Mouse (Mus musculus): ENCODE data around the gene Plxna2. TPM values are rescaled to one million over a fixed set of nuclear protein-coding genes. Genes with fewer than 3 reads are reported as not detected.

Plxna2 gene
- polyA plus RNA-seq, 1 experiment: 34.7 TPM

- no peak overlapping the region for H3K4me3 ChIP-seq (ENCODE audit: insufficient read depth, low read length)
- H3K27ac ChIP-seq (ENCODE audit: insufficient read depth, low read length): no peak overlapping the region
- no peaks in the 10 kb centered on the region for H3K4me1 ChIP-seq (ENCODE audit: control insufficient read depth, insufficient read depth, low read length)
- no peak for TF ChIP-seq POLR2A (IDR thresholded peaks at IDR 0.05; ENCODE audit: extremely low read depth, insufficient read depth, low read length)
- TF ChIP-seq CTCF (IDR thresholded peaks at IDR 0.05; ENCODE audit: extremely low read depth, insufficient read depth, low read length): peak; percentile 46; the same call in 1 of the 2 replicates
Observed at GRCm38 (mm10) chr1:194839230-194839910, 221.4 kb downstream of the Plxna2 start.

GRCm38 (mm10) chr1:194843020-194843419 is 225.0 kb downstream of the Plxna2 start:
- Histone ChIP-seq H3K4me3 (ENCODE audit: insufficient read depth, low read length) (no peak overlapping the region), H3K4me1 (ENCODE audit: control insufficient read depth, insufficient read depth, low read length) (no peaks in the 10 kb centered on the region), H3K27ac (ENCODE audit: insufficient read depth, low read length) (no peak overlapping the region)
- no peak for TF ChIP-seq POLR2A (IDR thresholded peaks at IDR 0.05; ENCODE audit: extremely low read depth, insufficient read depth, low read length)
- TF ChIP-seq CTCF (IDR thresholded peaks at IDR 0.05; ENCODE audit: extremely low read depth, insufficient read depth, low read length): no peak

GRCm38 (mm10) chr1:194847014-194847413 is 229.0 kb downstream of the Plxna2 start:
- Histone ChIP-seq H3K4me1 (ENCODE audit: control insufficient read depth, insufficient read depth, low read length) (peaks cover 5% of the 10 kb centered on the region), H3K27ac (ENCODE audit: insufficient read depth, low read length) (no peak overlapping the region), H3K4me3 (ENCODE audit: insufficient read depth, low read length) (no peak overlapping the region)
- TF ChIP-seq CTCF (IDR thresholded peaks at IDR 0.05; ENCODE audit: extremely low read depth, insufficient read depth, low read length) (no peak), POLR2A (IDR thresholded peaks at IDR 0.05; ENCODE audit: extremely low read depth, insufficient read depth, low read length) (no peak)

GRCm38 (mm10) chr1:194851242-194852064 is 233.4 kb downstream of the Plxna2 start:
- no peak overlapping the region for H3K4me3 ChIP-seq (ENCODE audit: insufficient read depth, low read length)
- H3K27ac ChIP-seq (ENCODE audit: insufficient read depth, low read length): no peak overlapping the region
- TF ChIP-seq CTCF (IDR thresholded peaks at IDR 0.05; ENCODE audit: extremely low read depth, insufficient read depth, low read length): no peak
- no peak for TF ChIP-seq POLR2A (IDR thresholded peaks at IDR 0.05; ENCODE audit: extremely low read depth, insufficient read depth, low read length)
- peaks cover 7% of the 10 kb centered on the region for H3K4me1 ChIP-seq (ENCODE audit: control insufficient read depth, insufficient read depth, low read length)

GRCm38 (mm10) chr1:194852065-194852358 is 234.0 kb downstream of the Plxna2 start:
- Histone ChIP-seq H3K4me1 (ENCODE audit: control insufficient read depth, insufficient read depth, low read length) (peaks cover 7% of the 10 kb centered on the region), H3K4me3 (ENCODE audit: insufficient read depth, low read length) (no peak overlapping the region), H3K27ac (ENCODE audit: insufficient read depth, low read length) (no peak overlapping the region)
- TF ChIP-seq POLR2A (IDR thresholded peaks at IDR 0.05; ENCODE audit: extremely low read depth, insufficient read depth, low read length): no peak
- no peak for TF ChIP-seq CTCF (IDR thresholded peaks at IDR 0.05; ENCODE audit: extremely low read depth, insufficient read depth, low read length)

All from cortical plate, adult 2 months (tissue).